Mouse (Mus musculus) adrenal gland, postnatal 14 days (tissue): ENCODE measurements around the gene Adk. TPM values are rescaled to one million over a fixed set of nuclear protein-coding genes. Genes with fewer than 3 reads are reported as not detected.
A peak's percentile ranks its signal among the peaks of the same experiment; 100 is the strongest.

Source experiments
- DNase-seq: peaks from one replicate; pipeline ENCODE4 v3.0.0; 2021; ENCODE audit warnings: mixed read lengths
- total RNA-seq: library from RNA; stranded (reverse); gene quantifications from 2 replicates; pipeline ENCODE4 v1.2.3, GENCODE M21; 2021

The Adk gene
- total RNA-seq, 1 experiment from 2014 or later: 164 TPM

- DNase-seq: no peak
Observed at GRCm38 (mm10) chr14:21275786-21276185, 223.4 kb downstream of the Adk start.

- peak; percentile 23 for DNase-seq
Observed at GRCm38 (mm10) chr14:21278290-21278689, 225.9 kb downstream of the Adk start.

- no peak for DNase-seq
Observed at GRCm38 (mm10) chr14:21278907-21279535, 226.6 kb downstream of the Adk start.

- no peak for DNase-seq
Observed at GRCm38 (mm10) chr14:21280451-21280850, 228.1 kb downstream of the Adk start.

GRCm38 (mm10) chr14:21281506-21281905 is 229.1 kb downstream of the Adk start:
- no peak for DNase-seq

GRCm38 (mm10) chr14:21284116-21284515 is 231.7 kb downstream of the Adk start:
- no peak for DNase-seq

GRCm38 (mm10) chr14:21284847-21285246 is 232.5 kb downstream of the Adk start:
- no peak for DNase-seq

- DNase-seq: no peak
Observed at GRCm38 (mm10) chr14:21286274-21286673, 233.9 kb downstream of the Adk start.

GRCm38 (mm10) chr14:21287726-21288442 is 235.5 kb downstream of the Adk start:
- DNase-seq: no peak

GRCm38 (mm10) chr14:21299743-21300142 is 247.4 kb downstream of the Adk start:
- DNase-seq: no peak

- DNase-seq: peak; percentile 44
Observed at GRCm38 (mm10) chr14:21304815-21305214, 252.4 kb downstream of the Adk start.

GRCm38 (mm10) chr14:21308349-21308936 is 256.1 kb downstream of the Adk start:
- no peak for DNase-seq

- DNase-seq: peak; percentile 11
Observed at GRCm38 (mm10) chr14:21310530-21310929, 258.2 kb downstream of the Adk start.

GRCm38 (mm10) chr14:21313561-21314342 is 261.4 kb downstream of the Adk start:
- DNase-seq: no peak

GRCm38 (mm10) chr14:21314466-21314865 is 262.1 kb downstream of the Adk start:
- no peak for DNase-seq

- no peak for DNase-seq
Observed at GRCm38 (mm10) chr14:21334826-21335225, 282.5 kb downstream of the Adk start.

- no peak for DNase-seq
Observed at GRCm38 (mm10) chr14:21335691-21336314, 283.4 kb downstream of the Adk start.

- no peak for DNase-seq
Observed at GRCm38 (mm10) chr14:21337948-21338347, 285.6 kb downstream of the Adk start.

GRCm38 (mm10) chr14:21341195-21341594 is 288.8 kb downstream of the Adk start:
- no peak for DNase-seq

- no peak for DNase-seq
Observed at GRCm38 (mm10) chr14:21342984-21343383, 290.6 kb downstream of the Adk start.

GRCm38 (mm10) chr14:21344896-21345295 is 292.5 kb downstream of the Adk start:
- DNase-seq: no peak

GRCm38 (mm10) chr14:21348611-21349260 is 296.4 kb downstream of the Adk start:
- no peak for DNase-seq
